Mouse (Mus musculus) liver, embryonic 14.5 days (tissue): ENCODE measurements around the gene Pafah1b2. TPM values are rescaled to one million over a fixed set of nuclear protein-coding genes. Genes with fewer than 3 reads are reported as not detected.

Source experiments
- ATAC-seq: fragments of 200-750 bp; cut with Nextera tagmentation; 2 replicates; pipeline ENCODE4 v1.8.0; 2017; ENCODE audit warnings: moderate number of reproducible peaks, mild to moderate bottlenecking, moderate library complexity; ENCODE audit not compliant: insufficient read depth
- DNase-seq, 3 experiments: peaks; one replicate each; pipeline ENCODE4 v3.0.0-alpha.2; 2012 to 2013; ENCODE audit warnings: low read depth in 3 of 3, low spot score in 3 of 3
- H3K27ac ChIP-seq: fragments of 300-500 bp; sonication (generic); 2 replicates; pipeline ENCODE4 v1.5.1; 2014; ENCODE audit warnings: moderate library complexity, mild to moderate bottlenecking, control low read depth, inconsistent platforms
- H3K27me3 ChIP-seq: fragments of 300-500 bp; sonication (generic); 2 replicates; pipeline ENCODE4 v1.6.1; 2014; ENCODE audit warnings: mild to moderate bottlenecking, low read length, moderate library complexity; ENCODE audit not compliant: control insufficient read depth, insufficient read depth
- H3K36me3 ChIP-seq: fragments of 300-500 bp; sonication (generic); replicated peaks from 2 replicates; pipeline ENCODE4 v1.6.1; 2014; ENCODE audit warnings: low read depth; ENCODE audit not compliant: control insufficient read depth, insufficient read depth
- H3K4me1 ChIP-seq, 2 experiments: fragments of 200-500 bp in 1 of 2; fragments of 300-500 bp in 1 of 2; sonication (generic) in 1 of 2; replicated peaks; 2 replicates each; pipeline ENCODE4 v1.6.1; 2012 to 2014; ENCODE audit warnings: antibody characterized with exemption in 1 of 2, inconsistent platforms in 1 of 2, low read length in 1 of 2; ENCODE audit not compliant: control insufficient read depth in 2 of 2, insufficient read depth in 2 of 2
- H3K4me2 ChIP-seq: fragments of 300-500 bp; sonication (generic); 2 replicates; pipeline ENCODE4 v1.6.1; 2014; ENCODE audit warnings: low read depth, mild to moderate bottlenecking, control low read depth, moderate library complexity
- H3K4me3 ChIP-seq, 2 experiments: fragments of 200-500 bp in 1 of 2; fragments of 300-500 bp in 1 of 2; sonication (generic) in 1 of 2; 2 replicates each; pipeline ENCODE4 v1.5.1; 2012 to 2014; ENCODE audit warnings: low read depth in 2 of 2, low read length in 2 of 2, mild to moderate bottlenecking in 2 of 2, control low read depth in 1 of 2, inconsistent platforms in 1 of 2, moderate library complexity in 1 of 2; ENCODE audit not compliant: insufficient read depth in 1 of 2
- H3K9ac ChIP-seq: fragments of 300-500 bp; sonication (generic); replicated peaks from 2 replicates; pipeline ENCODE4 v1.6.1; 2014; ENCODE audit warnings: mild to moderate bottlenecking, control low read depth, moderate library complexity
- H3K9me3 ChIP-seq: fragments of 300-500 bp; sonication (generic); 2 replicates; pipeline ENCODE4 v1.6.1; 2016; ENCODE audit warnings: low read length, mixed read lengths; ENCODE audit not compliant: control insufficient read depth
- CTCF ChIP-seq: IDR thresholded peaks from 2 replicates; pipeline ENCODE4 v1.5.1; 2016; ENCODE audit warnings: antibody characterized with exemption, low read depth, control low read depth
- EP300 ChIP-seq: IDR thresholded peaks from 2 replicates; pipeline ENCODE4 v1.6.1; 2016; ENCODE audit warnings: antibody characterized with exemption, low read depth
- WGBS: fragments of 180-500 bp; shearing (Covaris S2); extraction: QIAGEN DNeasy Blood & Tissue Kit; methylation state at CpG from one replicate; pipeline ENCODE4 v1.1.7; 2014; ENCODE audit not compliant: insufficient replicate concordance; 5-methylcytosine and 5-hydroxymethylcytosine counted together
- polyA plus RNA-seq, 2 experiments: library from polyadenylated mRNA; depleted of rRNA in 1 of 2; stranded (reverse) in 1 of 2; unstranded in 1 of 2; fragments of >200 nt; fragmentation: Nextera tagmentation in 1 of 2; extraction: Ambion mirVana in 1 of 2; gene quantifications; 2 replicates each; pipeline versions ENCODE4 v1.2.1 to v1.2.3; 2012 to 2014

The Pafah1b2 gene
- polyA plus RNA-seq, 2 experiments, result 23.1 to 59.6 TPM

DNA sequence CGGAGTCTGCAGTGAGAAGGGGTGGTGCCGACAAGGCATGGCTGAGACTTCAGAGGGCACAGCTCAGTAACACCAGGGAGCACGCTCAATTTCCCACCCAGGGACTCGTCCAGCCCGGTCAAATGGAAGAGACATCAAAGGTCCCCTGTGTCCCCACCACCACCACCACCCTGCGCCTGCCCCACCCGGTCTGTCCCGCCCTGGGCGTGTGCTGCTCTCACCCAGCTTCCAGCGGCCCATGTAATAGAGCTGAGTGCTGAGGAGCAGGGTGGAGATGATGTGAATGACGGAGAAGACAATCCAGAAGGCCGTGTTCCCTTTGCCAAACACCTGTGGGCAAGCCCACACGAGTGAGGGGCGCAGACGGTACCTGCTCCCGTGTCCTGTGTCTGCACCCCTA lies 70.0 kb downstream of the Pafah1b2 start:
- Histone ChIP-seq H3K4me2 (peak overlapping the region; percentile 11), H3K4me1 (peaks cover 17 to 35% of the 10 kb centered on the region in 2 experiments)
- peak; percentile 69 for ATAC-seq

DNA sequence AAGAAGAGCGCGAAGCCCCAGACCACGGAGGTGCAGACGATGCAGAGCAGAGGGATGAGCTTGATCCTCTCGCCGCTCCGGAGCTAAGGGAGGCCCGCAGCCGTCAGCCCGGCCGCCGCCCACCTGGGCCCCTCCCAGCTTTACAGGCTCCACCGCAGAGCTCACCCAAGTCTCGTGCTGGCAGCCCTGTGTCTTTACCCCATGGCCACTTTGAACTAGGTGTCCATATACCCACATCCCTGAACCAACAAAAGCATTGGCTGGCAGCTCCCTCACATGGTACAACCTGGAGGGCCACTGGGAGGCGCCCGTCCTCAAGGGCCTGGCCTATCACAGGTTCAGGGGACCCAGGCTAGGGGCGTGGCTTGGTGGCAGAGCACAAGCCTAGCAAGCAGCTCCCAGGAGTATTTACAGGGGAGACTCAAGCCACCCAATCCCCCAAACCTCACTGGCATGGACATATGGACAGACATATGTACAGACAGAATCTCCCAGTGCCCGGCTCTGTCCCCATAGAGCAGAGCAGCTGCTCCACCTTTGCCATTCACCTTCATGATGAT lies 71.1 kb downstream of the Pafah1b2 start:
- H3K4me1 ChIP-seq, result peaks cover 17 to 35% of the 10 kb centered on the region in 2 experiments
- peaks cover 3% of the 10 kb centered on the region; the same call in 1 of the 2 replicates for H3K9me3 ChIP-seq
- WGBS, result 75% methylated on average over 18 of the region's 18 CpGs
- DNase-seq (peak in 1 of 3 experiments; percentile 60), ATAC-seq (peak; percentile 38; the same call in 1 of the 2 replicates)
- H3K9ac ChIP-seq, result no peak overlapping the region
- H3K27ac ChIP-seq, result no peak overlapping the region
- peak; percentile 78 for TF ChIP-seq CTCF
- TF ChIP-seq EP300, result no peak
- H3K4me3 ChIP-seq, result no peak overlapping the region
- no peak overlapping the region for H3K4me2 ChIP-seq
- peaks cover 16% of the 10 kb centered on the region for H3K36me3 ChIP-seq
- no peaks in the 10 kb centered on the region for H3K27me3 ChIP-seq

More for the DNA sequence above, 70.0 kb downstream of the Pafah1b2 start:
- WGBS, result 61% methylated on average over 16 of the region's 16 CpGs
- Histone ChIP-seq H3K9ac (no peak overlapping the region), H3K27ac (no peak overlapping the region), H3K4me3 (no peak overlapping the region), H3K9me3 (peaks cover 3% of the 10 kb centered on the region; the same call in 1 of the 2 replicates), H3K27me3 (no peaks in the 10 kb centered on the region), H3K36me3 (peaks cover 16% of the 10 kb centered on the region)
- no peak for DNase-seq
- TF ChIP-seq CTCF (no peak), EP300 (no peak)

DNA sequence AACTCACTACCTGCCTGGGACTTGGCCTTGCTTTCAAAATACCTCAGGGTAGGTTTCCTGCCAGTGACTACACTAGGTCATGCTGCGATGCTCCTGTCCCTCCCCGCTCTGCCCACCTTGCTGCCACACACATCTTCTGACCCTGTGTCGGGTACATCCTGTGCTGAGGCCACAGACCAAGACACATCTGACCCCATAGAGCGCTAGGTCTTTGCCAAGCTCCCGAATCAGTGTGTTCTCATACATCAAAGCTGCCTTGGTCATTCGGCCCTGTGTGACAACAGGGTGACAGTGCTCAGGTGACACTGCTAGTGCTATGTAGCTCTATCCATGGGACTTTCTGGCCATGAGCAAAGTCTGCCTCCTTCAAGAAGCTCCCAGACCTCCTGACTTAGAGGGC lies 72.7 kb downstream of the Pafah1b2 start:
- H3K36me3 ChIP-seq, result peaks cover 15% of the 10 kb centered on the region
- H3K4me2 ChIP-seq, result no peak overlapping the region
- H3K27me3 ChIP-seq, result peaks cover 7% of the 10 kb centered on the region
- DNase-seq (no peak), ATAC-seq (no peak)
- H3K9ac ChIP-seq, result no peak overlapping the region
- no peak overlapping the region for H3K4me3 ChIP-seq
- H3K4me1 ChIP-seq, result peaks cover 17 to 29% of the 10 kb centered on the region in 2 experiments
- H3K9me3 ChIP-seq, result peaks cover 3% of the 10 kb centered on the region; the same call in 1 of the 2 replicates
- TF ChIP-seq CTCF, result no peak
- no peak for TF ChIP-seq EP300
- 86% methylated on average over 6 of the region's 6 CpGs for WGBS
- no peak overlapping the region for H3K27ac ChIP-seq

DNA sequence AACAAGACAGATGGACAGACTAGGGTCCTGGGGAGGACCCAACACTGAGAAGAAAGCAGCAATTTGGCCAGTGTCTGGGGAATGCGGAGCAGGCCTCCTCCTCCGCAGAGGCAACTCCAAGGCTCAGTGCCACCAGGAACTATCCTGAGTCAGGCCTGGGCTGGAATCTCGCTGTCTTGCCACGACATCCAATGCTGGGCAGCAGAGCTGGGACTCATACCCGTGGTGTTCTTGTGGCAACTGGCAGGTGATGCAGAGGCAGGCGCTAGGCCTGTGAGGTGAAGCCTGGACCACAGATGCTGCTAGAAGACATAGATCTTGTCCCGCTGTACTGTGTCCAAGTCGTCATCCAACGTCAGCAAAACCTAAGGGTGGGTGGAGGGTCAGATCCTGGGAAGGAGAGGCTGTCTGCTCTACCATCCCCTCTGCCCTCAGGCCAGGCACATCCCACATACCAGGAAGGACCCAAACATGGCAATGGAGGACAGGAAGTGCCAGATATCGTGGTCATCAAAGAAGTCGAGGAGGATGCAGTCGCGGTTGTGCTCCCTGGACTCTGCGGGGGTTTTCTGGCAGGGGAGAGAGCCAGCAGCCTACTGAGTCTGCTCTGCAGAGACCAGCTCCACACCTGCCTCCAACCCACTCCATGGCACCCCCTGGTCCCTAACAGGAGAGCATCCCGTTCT lies 73.4 kb downstream of the Pafah1b2 start:
- Histone ChIP-seq H3K9ac (no peak overlapping the region), H3K4me1 (peaks cover 15 to 22% of the 10 kb centered on the region in 2 experiments), H3K27ac (no peak overlapping the region), H3K27me3 (peaks cover 7% of the 10 kb centered on the region), H3K4me3 (no peak overlapping the region), H3K36me3 (peaks cover 9% of the 10 kb centered on the region), H3K4me2 (no peak overlapping the region), H3K9me3 (no peaks in the 10 kb centered on the region)
- 66% methylated on average over 15 of the region's 15 CpGs for WGBS
- ATAC-seq, result no peak
- no peak for DNase-seq
- no peak for TF ChIP-seq CTCF
- TF ChIP-seq EP300, result no peak

DNA sequence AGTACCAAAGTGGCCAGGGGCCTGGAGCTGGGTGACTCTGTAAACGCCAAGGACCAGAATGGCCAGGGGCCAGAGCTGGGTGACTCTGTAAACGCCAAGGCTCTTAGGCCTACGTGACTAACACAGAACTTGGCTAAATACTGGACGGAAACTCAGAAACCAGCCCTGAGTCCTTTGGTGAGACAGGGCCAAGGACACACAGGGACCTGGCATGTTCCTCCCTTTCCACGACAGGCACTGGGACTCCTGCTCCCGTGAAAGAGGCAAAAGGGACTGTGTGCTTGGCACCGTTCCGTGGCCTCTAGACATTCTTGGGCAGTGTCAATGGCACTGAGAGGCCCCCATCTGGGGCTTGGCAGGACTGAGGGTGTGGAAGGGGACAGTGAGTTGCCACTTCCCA lies 74.4 kb downstream of the Pafah1b2 start:
- no peaks in the 10 kb centered on the region for H3K9me3 ChIP-seq
- WGBS, result 80% methylated on average over 8 of the region's 8 CpGs
- no peak overlapping the region for H3K9ac ChIP-seq
- ATAC-seq (no peak), DNase-seq (no peak)
- H3K4me2 ChIP-seq, result no peak overlapping the region
- H3K27ac ChIP-seq, result no peak overlapping the region
- no peak overlapping the region for H3K4me3 ChIP-seq
- peaks cover 9% of the 10 kb centered on the region for H3K36me3 ChIP-seq
- TF ChIP-seq CTCF (no peak), EP300 (no peak)
- peaks cover 7% of the 10 kb centered on the region for H3K27me3 ChIP-seq
- H3K4me1 ChIP-seq, result peaks cover 10 to 17% of the 10 kb centered on the region in 2 experiments
